Mouse (Mus musculus) adrenal gland, adult 18-20 months (tissue): ENCODE data around the gene Tctex1d4. TPM values are rescaled to one million over a fixed set of nuclear protein-coding genes. Genes with fewer than 3 reads are reported as not detected.

Experiments used
- DNase-seq, 2 experiments: peaks; one replicate each; pipeline ENCODE4 v3.0.0; 2021 to 2022; ENCODE audit warnings: low spot score in 2 of 2
- total RNA-seq, 2 experiments: library from RNA; stranded (reverse); gene quantifications; 1 replicate in 1 of 2; 2 replicates in 1 of 2; pipeline ENCODE4 v1.2.3; 2021

Tctex1d4 gene
- total RNA-seq, 2 experiments from 2014 or later, result not detected

DNA sequence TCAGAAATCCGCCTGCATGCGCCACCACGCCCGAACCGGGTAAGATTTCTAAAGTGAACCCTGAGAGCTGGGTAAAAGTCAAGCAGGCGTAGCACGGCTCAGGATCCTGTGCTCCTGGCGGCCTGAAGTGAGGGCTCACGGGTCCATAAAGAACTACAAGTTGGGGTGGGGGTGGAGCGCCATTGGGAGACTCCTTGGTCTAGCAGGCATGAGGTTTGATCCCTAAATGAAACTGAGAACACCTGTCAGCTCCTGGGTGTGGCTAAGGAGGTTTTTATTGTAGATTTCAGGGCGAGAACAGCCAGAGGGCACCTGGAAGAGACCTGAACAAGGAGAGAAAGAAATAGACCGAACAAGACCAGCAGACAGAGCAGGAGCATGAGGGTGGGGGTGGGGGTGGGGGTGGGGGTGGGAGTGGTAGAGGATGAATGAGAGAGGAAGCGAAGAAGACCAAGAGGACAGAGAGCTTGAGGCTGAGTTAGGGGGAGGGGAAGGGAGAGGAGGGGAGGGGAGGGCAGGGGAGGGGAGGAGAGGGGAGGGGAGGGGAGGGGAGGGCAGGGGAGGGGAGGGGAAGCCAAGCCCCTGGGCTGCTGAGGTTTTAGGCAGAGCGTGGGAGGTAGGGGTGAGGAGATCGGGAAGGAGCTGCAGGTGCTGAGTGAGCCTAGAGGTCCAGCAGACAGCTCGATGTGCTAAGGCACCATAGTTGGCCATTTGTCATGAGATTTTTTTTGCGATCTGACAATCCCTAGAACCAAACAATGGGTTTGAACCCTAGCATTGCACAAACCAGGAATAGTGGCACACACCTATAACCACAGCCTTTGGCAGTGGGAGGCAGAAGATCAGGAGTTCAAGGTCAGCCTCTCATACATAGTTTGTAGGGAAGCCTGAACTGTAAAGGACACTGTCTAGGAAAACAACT, 12.0 kb downstream of the Tctex1d4 start:
- no peak for DNase-seq

DNA sequence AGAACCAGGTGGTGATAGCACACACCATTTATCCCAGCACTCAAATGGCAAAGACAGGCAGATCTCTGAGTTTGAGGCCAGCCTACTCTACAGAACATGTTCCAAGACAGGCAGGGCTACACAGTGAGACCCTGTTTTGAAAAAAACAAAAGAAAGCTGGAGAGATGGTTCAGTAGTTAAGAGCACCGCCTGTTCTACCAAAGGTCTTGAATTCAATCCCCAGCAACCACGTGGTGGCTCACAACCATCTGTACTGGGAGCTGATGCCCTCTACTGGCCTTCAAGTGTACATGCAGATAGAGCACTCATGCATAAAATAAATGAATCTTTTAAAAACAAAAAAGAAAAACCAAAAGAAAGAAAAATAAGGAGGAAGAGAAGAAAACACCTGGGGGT, 12.6 kb downstream of the Tctex1d4 start:
- DNase-seq, result no peak

DNA sequence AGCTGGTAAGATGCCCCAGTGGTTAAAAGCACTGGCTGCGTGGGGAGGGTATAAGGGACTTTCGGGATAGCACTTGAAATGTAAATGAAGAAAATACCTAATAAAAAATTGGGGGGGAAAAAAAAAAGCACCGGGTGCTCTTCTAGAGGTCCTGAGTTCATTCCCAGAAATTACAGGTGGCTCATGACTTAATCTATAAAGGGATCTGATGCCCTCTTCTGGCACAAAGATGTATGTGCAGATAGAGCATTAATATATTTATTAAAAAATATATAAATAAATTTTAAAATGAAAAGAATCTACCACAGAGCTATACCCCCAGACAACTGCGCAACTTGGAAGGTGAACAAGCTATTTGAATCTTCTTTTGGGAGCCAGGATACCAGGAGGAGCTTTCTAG, 14.0 kb downstream of the Tctex1d4 start:
- no peak for DNase-seq

DNA sequence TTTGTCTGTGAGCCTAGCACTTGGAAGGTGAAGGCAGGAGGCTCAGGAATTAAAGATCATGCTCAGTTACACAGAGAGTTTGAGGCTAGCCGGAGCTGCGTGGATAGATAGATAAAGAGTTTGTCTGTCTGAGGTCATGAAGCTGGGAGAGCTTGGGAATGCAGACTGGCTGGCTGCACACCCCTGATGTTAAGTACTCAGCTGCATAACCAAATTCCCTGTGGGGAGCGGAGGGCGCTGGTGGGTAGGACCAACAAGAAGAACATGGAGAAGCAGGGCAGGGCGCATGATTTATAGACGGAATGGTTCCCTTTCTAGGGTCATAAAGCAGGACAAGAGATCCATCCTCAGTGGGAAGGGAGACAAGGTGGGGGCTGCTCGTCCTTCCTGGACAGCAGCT, 16.4 kb downstream of the Tctex1d4 start:
- no peak for DNase-seq

DNA sequence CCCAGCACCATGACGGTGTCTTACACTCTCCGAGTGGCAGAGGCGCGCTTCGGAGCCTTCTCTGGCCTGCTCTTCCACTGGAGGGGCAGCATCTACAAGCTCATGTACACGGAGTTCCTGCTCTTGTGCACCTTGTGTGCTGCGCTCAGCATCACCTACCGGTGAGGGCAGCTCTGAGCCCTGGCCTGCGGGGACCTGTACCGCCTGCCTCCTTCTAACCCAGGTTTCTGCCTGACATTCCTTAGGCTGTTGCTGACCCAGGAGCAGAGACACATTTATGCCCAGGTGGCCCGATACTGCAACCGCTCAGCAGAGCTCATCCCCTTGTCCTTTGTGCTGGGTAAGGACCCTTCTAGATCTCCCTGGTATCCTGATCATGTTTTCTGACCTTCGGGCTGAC, 18.7 kb downstream of the Tctex1d4 start:
- no peak for DNase-seq

DNA sequence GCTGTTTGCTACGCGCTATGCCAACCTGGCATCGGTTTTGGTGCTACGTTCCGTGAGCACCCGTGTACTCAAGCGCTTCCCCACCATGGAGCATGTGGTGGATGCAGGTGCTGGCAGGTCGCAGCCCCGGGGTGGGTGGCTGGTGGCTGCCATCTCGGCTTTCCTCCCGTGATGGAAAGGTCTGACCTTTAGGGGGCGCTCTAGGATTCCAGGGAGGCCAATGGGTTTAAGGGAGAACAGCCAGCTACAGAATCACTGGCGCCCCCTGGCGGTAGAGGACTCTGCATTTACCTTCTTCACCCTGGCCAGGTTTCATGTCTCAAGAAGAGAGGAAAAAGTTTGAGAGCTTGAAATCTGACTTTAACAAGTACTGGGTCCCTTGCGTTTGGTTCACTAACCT, 19.6 kb downstream of the Tctex1d4 start:
- peak; percentile 88 to 90 for DNase-seq

DNA sequence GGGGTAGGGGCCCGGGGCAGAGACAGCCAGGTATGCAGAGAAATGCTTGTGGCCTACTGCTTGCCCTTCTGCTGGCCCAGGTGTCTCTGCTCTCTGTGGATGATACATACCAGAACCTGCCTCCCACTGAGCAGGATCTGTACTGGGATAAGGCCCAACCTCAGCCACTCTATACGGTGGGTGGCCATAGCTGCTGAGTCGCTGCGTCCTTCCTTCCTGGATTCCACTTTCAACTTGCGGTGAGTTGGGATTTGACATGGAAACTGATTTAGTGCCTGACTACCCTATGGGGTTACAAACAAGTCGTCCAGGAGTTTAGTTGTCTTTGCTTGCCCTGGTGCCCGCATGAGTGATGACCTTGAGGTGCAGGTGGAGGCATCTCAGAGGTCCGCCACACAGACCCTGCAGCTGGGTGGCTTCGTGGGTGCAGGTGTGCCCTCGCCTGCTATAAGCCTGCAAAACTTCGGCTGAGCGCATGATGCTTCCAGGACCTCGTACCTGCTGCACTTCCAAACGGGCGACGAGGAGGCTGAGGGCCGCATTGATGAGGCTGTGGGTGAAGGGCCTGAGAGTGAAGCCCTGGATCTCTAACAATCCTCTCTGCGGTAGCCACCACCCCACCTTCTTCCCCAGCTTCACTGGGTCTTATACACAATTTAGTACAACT, 21.6 kb downstream of the Tctex1d4 start:
- DNase-seq, result no peak

DNA sequence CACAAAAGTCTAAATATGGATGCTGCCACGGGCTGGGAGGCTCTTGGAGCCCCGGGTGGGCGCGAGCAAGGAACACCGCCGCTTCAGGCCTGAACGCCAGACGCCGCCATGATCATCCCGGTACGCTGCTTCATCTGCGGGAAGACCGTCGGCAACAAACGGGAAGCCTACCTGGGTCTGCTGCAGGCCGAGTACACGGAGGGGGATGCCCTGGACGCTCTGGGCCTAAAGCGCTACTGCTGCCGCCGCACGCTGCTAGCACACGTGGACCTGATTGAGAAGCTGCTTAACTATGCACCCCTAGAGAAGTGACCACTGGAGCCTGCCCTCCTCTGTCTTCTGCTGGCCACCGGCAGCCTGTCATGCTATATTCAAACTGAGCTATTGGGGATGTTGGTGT, 22.2 kb downstream of the Tctex1d4 start:
- no peak for DNase-seq

DNA sequence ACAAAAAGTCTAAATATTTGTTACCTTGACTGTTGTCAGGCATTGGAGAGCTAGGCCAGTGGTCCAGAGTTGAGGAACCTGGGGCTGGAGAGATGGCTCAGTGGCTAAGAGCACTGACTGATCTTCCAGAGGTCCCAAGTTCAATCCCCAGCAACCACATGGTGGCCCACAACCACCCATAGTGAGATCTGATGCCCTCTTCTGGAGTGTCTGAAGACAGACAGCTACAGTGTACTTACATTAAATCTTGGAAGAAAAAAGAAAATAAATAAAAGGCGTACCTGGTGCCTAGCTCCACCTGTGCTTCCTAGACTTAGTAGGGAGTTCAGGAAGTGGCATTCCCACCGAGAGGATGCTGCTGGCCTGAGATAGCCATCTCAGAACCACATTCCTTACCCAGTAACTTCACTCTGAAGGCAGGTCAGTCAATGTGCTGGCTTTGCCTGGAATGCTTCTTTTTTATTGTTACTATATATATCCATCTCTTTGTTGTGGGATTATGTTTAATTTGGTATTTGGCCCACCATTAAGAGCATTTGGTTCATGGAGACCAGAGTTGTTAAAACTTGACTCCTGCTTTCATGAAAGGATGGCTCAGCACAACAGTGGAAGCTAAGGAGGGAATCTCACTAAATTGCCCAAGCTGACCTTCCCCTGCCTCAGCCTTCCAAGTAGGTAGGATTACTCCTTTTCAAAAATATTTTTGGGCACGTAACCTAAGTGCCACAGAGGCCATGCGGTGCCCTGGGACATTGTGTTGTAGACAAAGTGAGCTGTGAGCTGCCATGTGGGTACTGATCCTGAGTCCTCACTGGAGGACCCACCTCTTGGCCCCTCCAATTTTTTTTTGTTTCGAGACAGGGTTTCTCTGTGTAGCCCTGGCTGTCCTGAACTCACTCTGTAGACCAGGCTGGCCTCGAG, 23.0 kb downstream of the Tctex1d4 start:
- no peak for DNase-seq

DNA sequence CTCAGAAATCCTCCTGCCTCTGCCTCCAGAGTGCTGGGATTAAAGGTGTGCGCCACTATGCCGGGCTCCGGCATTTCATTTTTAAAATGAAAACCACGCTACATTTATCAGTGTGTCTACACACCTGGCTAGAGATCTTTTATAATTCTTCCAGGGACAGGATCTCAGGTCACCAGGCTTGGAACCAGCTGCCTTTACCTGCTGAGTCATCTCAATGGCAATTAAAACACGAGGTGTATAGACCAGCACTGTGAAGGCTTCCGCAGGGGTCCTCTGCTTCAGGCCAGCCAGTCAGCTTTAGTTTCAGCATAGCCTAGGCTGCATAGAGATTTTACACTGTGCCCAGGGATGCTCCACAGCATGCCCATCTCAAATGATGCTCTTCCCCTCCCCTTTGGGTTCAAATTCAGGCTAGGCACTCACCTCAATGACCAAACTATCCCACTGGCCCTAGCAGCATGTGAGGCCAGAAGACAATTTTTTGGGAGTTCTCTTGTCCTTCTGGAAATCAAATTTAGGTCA, 23.7 kb downstream of the Tctex1d4 start:
- DNase-seq, result no peak

DNA sequence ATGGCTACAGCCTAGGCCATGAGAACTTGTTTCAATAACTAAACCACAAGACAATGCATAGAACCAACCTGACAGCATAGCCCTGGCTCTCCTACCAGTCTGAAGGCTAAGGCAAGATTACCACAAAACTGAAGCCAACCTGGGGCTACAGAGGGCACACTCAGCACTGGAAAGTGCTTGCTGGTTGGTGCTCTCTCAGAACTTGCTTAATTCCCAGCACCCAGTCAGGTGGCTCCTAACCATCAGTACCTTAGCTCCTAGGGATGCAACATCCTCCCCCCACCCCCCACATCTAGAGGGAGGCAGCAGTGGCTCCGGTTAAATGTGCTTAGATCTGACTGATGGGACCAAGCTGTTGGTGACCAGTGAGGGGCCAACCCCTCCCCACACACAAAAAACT, 24.8 kb downstream of the Tctex1d4 start:
- no peak for DNase-seq

DNA sequence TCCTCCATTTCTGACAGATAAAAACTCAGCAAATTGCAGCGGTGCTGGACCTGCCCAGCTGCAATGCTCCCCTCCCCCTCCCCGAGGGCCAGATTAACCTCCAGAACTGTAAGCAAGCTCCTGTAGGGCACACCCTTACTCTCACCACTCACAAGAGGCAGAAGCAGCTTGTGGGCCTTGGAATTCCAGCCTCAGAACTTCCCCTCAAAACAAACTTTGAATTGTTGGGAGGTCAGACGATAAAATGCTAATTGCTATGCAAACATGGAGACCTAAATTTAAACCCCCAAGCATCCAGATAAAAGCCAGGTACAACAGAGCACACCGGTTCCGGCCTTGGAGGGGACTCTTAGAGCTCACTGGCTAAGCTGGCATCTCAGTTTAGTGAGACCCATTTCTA, 26.1 kb downstream of the Tctex1d4 start:
- DNase-seq, result no peak

DNA sequence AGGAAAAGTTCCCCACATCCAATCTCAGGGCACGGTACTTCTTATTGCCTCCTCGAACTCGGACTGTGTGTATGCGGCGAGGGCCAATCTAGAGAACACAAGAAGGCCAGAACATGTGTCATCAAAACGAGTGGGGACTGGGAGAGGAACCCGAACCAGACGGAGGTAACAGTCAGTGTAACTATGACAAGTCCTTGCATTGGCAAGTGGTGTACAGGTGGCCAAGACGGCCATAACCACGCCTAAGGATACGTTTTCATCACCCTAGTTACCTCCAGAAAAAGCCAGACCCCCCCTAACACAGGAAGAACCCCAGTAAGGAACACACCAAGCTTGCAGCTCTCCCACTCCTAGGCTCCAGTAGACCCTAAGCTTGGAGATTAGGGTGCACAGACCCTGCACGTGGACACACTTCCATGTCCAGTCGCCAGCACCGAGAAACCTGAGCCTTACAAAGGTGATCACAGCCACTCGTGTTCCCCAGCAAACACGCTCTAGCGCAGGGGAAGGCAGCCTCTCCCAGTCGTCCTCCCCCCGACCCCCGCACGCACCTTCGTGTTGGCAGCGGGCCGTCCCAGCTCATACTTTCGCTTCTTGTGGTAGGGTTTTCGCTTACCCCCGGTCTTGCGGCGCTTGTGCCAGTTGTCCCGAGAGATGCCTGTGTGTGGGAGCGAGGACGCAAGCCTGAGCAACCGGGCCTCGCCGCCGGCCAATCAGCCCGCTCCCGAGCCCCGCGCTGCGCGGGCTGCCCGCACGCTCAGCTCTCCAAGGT, 28.6 kb downstream of the Tctex1d4 start:
- no peak for DNase-seq

DNA sequence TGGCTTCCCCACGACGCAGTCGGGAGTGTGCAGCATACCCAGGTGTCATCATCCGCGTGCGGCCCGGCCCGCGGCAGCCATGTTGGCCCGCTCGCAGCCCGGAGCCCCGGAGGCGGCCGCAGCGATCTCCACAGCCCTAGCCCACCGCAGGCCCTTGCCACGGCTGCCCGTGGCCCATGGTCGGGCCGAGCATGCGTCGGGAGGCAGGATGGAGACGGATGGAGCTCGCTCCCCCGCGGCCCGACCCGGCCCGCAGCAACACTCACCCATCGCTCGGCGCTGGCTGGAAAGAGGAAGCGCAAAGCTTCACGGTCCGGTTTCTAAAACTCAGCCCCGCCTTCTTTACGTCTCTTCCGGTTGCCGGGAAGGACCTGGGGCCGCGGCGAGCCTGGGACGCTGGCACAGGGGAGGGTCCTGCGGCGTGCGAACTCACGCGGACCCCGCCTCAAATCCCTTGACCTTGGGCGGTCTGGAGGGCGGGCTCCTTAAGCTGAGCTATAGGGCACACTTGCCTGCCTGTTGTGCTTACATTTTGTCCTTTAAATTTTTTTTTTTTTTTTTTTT, 29.3 kb downstream of the Tctex1d4 start, which contains the start of gene Rps8:
Gene Rps8 (minus strand): TSS at position 452 of the 564 bp plus-strand sequence.
- peak; percentile 85 to 88 for DNase-seq

DNA sequence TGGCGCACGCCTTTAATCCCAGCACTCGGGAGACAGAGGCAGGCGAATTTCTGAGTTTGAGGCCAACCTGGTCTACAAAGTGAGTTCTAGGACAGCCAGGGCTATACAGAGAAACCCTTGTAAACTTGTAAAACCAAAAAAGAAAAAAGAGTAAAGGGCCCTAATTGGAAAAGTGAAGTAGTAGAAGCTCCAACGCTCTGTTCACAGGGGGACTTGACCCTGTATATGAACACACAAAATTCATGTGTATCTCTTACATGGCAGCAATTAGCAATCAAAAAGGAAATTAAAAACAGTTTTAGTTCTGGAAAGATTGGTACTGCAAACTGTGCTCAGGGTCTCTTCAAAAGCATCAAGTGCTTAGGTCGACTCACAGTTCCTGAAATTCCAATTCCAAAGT, 29.8 kb downstream of the Tctex1d4 start:
- no peak for DNase-seq

DNA sequence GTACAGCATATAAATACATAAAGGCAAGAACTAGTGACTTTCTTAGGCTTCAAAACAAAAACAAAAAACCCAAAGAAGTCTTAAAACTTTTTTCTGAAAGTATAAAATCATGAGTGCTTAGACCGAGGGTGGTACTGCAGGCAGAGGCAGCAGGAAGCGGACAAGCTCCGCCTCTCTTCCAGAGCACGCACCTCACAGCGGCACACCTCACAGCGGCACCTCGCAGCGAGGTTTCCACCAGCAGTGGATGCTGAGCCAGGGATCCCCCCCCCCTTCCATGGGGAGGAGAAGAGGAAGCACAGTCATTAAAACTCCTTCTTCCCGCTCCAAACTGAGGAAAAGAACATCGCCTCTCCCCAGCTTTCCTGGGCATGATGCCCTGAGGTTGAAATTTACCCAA, 33.1 kb downstream of the Tctex1d4 start:
- DNase-seq, result no peak

DNA sequence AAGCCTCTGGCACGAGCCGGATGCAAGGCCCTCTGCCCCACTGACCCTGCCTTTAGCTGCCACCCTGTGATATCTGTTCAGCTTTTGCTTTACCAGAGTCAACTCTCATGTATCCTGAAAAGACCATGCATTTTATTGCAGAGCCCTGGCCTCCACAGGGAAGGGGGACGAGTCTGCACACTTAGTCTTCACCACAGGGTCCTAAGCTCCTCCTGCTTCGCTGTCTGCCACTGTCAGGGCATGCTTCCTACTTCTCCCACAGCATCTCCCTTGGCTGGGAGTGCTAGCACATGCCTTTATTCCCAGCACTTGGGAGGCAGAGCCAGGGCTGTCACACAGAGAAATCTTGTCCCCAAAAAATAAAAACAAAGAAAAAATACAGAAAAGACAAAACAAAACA, 34.6 kb downstream of the Tctex1d4 start:
- DNase-seq, result no peak

DNA sequence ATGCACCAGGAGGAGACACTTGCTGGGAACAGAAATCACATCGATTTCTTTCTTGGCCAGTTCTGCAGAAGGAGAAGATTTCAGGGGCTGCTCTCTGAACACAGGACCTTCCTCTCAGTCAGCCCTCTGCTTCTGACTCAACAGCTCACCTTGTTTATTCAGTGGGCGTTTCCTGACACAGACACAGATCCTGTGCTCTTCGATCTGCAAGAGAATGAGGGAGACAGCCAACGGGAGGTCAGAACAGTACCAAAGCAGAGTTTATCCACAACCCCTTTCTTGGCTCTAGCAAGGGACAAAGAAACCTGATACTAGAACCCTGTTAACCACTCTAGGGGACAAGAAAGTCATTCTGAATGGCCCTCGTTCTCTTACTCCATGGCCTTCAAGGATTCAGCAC, 43.3 kb downstream of the Tctex1d4 start:
- DNase-seq, result no peak
